ENCODE assay signal across 12 mouse cellular contexts in genomic region chr12:24892536-24892935, GRCm38 (mm10).
DNase-seq lines count a peak whose midpoint lies in the region; ATAC-seq lines count a peak whose summit lies in the region.
"Had no signal": no experiment of that assay in that cellular context is flagged by ENCODE, and none has a peak within 500 bp of the region (broad histone marks: within the 10 kb centered on the region; RNA-seq: fewer than 3 reads in every experiment).

No protein-coding gene starts in this region.

- no peak for ATAC-seq in neural tube, embryonic 15.5 days (ENCODE audit: low FRiP score)
- no peak for ATAC-seq in forebrain, embryonic 15.5 days (replicated peaks)

- 0 out of 2 replicates have a peak overlapping the region, but pooled peaks have one; percentile 0 for H3K27ac ChIP-seq in neural tube, embryonic 15.5 days (replicated peaks)
- H3K27ac ChIP-seq in forebrain, embryonic 15.5 days (replicated peaks) = no peak overlapping the region
- H3K27ac ChIP-seq: kidney, embryonic 15.5 days had no signal

- 86% methylated on average over 4 of the region's 4 CpGs for WGBS in neural tube, embryonic 15.5 days
- 86% methylated on average over 4 of the region's 4 CpGs for WGBS in forebrain, embryonic 15.5 days

- H3K9me3 ChIP-seq in neural tube, embryonic 15.5 days (replicated peaks) = no peaks in the 10 kb centered on the region
- H3K9me3 ChIP-seq in forebrain, embryonic 15.5 days = no peaks in the 10 kb centered on the region
- H3K9me3 ChIP-seq: kidney, embryonic 15.5 days; megakaryocyte, embryonic 14.5 days had no signal

- peaks cover 24% of the 10 kb centered on the region for H3K4me1 ChIP-seq in neural tube, embryonic 15.5 days
- H3K4me1 ChIP-seq in forebrain, embryonic 15.5 days = peaks cover 9% of the 10 kb centered on the region

- H3K27me3 ChIP-seq in neural tube, embryonic 15.5 days (replicated peaks) = no peaks in the 10 kb centered on the region
- no peaks in the 10 kb centered on the region for H3K27me3 ChIP-seq in forebrain, embryonic 15.5 days
- H3K27me3 ChIP-seq: kidney, embryonic 15.5 days; megakaryocyte, embryonic 14.5 days had no signal

- no peak overlapping the region for H3K4me2 ChIP-seq in neural tube, embryonic 15.5 days
- no peak overlapping the region for H3K4me2 ChIP-seq in forebrain, embryonic 15.5 days (replicated peaks)
- H3K4me2 ChIP-seq: kidney, embryonic 15.5 days; lung, embryonic 14.5 days had no signal

- H3K36me3 ChIP-seq in neural tube, embryonic 15.5 days = peaks cover 17% of the 10 kb centered on the region; the same call in 1 of the 2 replicates
- H3K36me3 ChIP-seq in forebrain, embryonic 15.5 days = peaks cover 11% of the 10 kb centered on the region; the same call in 1 of the 2 replicates

- H3K4me3 ChIP-seq in neural tube, embryonic 15.5 days (replicated peaks) = no peak overlapping the region
- no peak overlapping the region for H3K4me3 ChIP-seq in forebrain, embryonic 15.5 days
- H3K4me3 ChIP-seq: kidney, embryonic 15.5 days; megakaryocyte, embryonic 14.5 days had no signal

- H3K9ac ChIP-seq in neural tube, embryonic 15.5 days (replicated peaks) = no peak overlapping the region
- no peak overlapping the region for H3K9ac ChIP-seq in forebrain, embryonic 15.5 days (replicated peaks)
- H3K9ac ChIP-seq: kidney, embryonic 15.5 days; lung, embryonic 14.5 days had no signal

- DNase-seq in neural tube, embryonic 10.5 days (ENCODE audit: extremely low spot score, low spot score) = no peak
- DNase-seq in R1 (ENCODE audit: low read depth, low spot score) (peak; percentile 17), liver (peak; percentile 87)
- peak; percentile 14 for DNase-seq in skeletal muscle tissue, adult 2 months (ENCODE audit: low read depth, low spot score)
- DNase-seq in lung, postnatal 36 days = no peak
- DNase-seq: cerebellum, postnatal 14 days; heart, postnatal 14 days; lung, embryonic 14.5 days had no signal

Comparison
In these comparisons a context has a peak if more than half of its experiments do, and no peak if none do; other contexts are left out.
1. DNase-seq: peak in R1 (single experiment), liver (single experiment) and skeletal muscle tissue, adult 2 months (single experiment); none in neural tube, embryonic 10.5 days (single experiment) and lung, postnatal 36 days (single experiment).